Mouse (Mus musculus): ENCODE data around the gene Kif1b.

GRCm38 (mm10) chr4:149292984-149293383 is 14.5 kb downstream of the Kif1b start:
- TF ChIP-seq CTCF (conservative IDR thresholded peaks at IDR 0.05 in 1 of 2, IDR thresholded peaks at IDR 0.05 in 1 of 2; ENCODE audit: low read depth in 2 of 2, low read length in 2 of 2) (no peak), CHD1 (IDR thresholded peaks at IDR 0.05; ENCODE audit: low read depth, low read length) (no peak), KAT2A (IDR thresholded peaks at IDR 0.05; ENCODE audit: insufficient replicate concordance, low read length) (no peak), MXI1 (IDR thresholded peaks at IDR 0.05; ENCODE audit: low read depth, low read length) (no peak), POLR2A (IDR thresholded peaks at IDR 0.05; ENCODE audit: low read depth, low read length) (no peak), USF1 (IDR thresholded peaks at IDR 0.05; ENCODE audit: low read depth, low read length) (no peak), ZNF384 (IDR thresholded peaks at IDR 0.05; ENCODE audit: low read depth, low read length) (no peak), EP300 (IDR thresholded peaks at IDR 0.05; ENCODE audit: low read length) (no peak), E2F4 (IDR thresholded peaks at IDR 0.05; ENCODE audit: insufficient replicate concordance, low read depth, low read length) (no peak), MAX (IDR thresholded peaks at IDR 0.05; ENCODE audit: low read length) (no peak), MYC (IDR thresholded peaks at IDR 0.05; ENCODE audit: low read depth, low read length) (no peak), USF2 (conservative IDR thresholded peaks at IDR 0.05; ENCODE audit: low read depth, low read length) (no peak), SIN3A (IDR thresholded peaks at IDR 0.05; ENCODE audit: low read length) (no peak), RCOR1 (conservative IDR thresholded peaks at IDR 0.05; ENCODE audit: low read depth, low read length) (no peak)
